Mouse (Mus musculus) E14TG2a.4 (cell line): Measurements from ENCODE around the gene Arvcf.

Source experiments
- CTCF ChIP-seq: conservative IDR thresholded peaks from 2 replicates; pipeline ENCODE4 v1.5.1; 2014; ENCODE audit warnings: low read length
- NANOG ChIP-seq: IDR thresholded peaks from 2 replicates; pipeline ENCODE4 v1.6.1; 2014; ENCODE audit warnings: borderline replicate concordance, low read length, mixed read lengths
- POU5F1 ChIP-seq: IDR thresholded peaks from 2 replicates; pipeline ENCODE4 v1.6.1; 2014; ENCODE audit warnings: low read length, borderline replicate concordance

DNA sequence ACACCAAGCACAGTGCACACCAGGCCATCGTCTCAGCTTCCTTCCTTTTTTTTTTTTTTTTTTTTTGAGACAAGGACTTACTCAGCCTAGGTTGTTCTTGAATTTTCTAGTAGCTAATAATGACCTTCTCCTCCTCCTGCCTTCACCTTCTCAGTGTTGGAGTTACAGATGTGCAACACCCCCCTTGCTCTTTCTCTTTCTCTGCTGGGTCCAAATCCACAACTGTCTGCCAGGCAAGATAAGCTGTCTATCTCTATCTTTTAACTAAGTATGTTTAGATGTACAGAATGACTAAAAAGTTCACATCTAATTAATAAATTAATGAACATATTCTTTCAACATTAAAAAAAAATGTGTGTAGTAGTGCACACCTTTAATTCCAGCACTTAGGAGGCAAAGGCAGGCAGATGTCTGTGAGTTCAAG is 71.6 kb downstream of the Arvcf start:
- TF ChIP-seq CTCF = no peak
- no peak for TF ChIP-seq POU5F1
- TF ChIP-seq NANOG = no peak
